Mouse (Mus musculus) fibroblast of lung, adult 2 months (primary cell): ENCODE results near the gene Malsu1.
A peak's percentile ranks its signal among the peaks of the same experiment; 100 is the strongest.

Experiments
- DNase-seq: peaks from one replicate; pipeline ENCODE4 v3.0.0-alpha.2; 2011; ENCODE audit warnings: low read depth

Gene Malsu1

DNA sequence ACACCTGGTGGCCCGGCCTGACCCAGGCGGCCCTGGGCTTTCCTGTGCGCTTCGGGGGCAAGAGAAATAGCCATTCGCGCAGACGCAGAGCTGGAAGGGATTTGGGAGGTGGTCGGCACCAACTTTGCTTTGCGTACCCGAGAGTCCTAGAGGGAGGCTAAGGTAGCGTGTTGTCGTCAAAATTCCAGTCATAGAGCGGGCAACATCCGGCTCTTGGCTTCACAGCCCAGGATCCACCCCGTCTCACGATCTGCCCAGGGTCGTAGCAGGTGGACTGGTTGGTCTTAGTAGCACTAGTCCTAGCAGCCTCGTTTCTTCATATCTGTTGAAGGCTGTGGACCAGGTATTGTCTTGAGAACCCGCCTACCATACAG lies 509 bp downstream of the Malsu1 start:
- DNase-seq, result no peak

DNA sequence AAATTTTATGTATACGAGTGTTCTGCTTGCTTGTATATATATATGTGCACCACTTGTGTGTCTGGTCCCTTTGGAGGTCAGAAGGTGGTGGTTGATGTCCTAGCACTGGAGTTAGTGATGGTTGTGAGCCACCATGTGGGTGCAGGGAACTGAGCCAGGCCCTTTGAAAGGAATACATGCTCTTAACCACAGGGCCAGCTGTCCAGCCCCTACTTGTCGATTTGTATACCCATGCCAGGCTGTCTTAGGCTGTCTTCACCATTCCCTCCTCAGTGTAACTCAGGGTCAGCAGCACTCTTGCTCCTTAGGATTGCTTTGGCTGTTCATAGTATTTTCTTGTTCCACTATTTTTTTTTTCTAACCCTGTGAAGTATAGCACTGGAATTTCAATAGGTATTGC lies 4.3 kb downstream of the Malsu1 start:
- DNase-seq, result no peak

- DNase-seq, result no peak
Measured at GRCm38 (mm10) chr6:49079313-49079712, 5.7 kb downstream of the Malsu1 start.

GRCm38 (mm10) chr6:49083008-49083407 lies 9.4 kb downstream of the Malsu1 start:
- DNase-seq, result no peak

GRCm38 (mm10) chr6:49094968-49095367 lies 21.4 kb downstream of the Malsu1 start:
- no peak for DNase-seq

DNA sequence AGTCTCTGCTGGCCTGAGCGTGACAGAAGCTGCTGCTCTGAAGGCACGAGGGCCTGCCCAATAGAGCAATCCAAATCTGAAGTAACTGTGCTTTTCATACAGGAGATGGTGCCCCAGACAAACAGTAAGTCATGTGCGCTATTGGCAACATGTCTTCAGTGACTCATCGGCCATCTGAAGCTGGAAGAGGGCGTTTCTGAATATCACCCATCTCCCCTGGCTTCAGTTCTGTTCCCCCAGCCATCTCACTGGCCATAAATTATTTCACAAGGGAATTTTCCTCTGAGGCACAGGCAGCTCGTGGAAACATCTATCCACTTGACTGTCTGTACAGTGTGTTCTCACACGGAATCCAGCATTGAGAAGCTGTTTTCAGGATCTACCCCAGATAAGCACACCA lies 22.8 kb downstream of the Malsu1 start:
- peak; percentile 97 for DNase-seq

GRCm38 (mm10) chr6:49096933-49097461 lies 23.4 kb downstream of the Malsu1 start:
- DNase-seq, result peak; percentile 99

DNA sequence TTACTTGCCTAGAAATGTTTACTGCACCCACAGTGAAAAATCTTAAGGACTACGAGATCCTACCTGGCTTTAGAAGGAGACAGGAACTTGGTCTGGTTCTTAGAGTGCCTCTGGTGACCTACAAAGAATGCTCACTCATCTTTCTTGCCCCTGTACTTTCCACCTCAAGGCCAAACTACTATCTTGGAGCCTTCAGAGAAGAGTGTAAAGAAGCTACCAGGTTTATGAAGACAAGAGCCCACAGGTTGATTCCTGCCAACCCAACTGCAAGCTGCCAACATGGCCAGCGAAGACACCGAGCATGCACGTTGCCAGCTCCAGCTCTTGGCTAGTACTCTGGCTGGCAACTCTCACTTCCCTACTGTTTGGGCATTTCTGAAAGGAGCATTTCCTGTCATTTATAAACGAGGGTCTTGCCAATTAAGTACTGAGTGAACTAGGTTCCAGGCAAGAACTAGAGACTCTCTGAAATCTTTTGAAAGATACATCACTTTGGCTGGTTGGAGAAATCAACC lies 24.1 kb downstream of the Malsu1 start:
- DNase-seq, result no peak

- no peak for DNase-seq
Measured at GRCm38 (mm10) chr6:49099086-49099485, 25.5 kb downstream of the Malsu1 start.

- DNase-seq, result peak; percentile 84
Measured at GRCm38 (mm10) chr6:49106746-49107500, 33.3 kb downstream of the Malsu1 start.

GRCm38 (mm10) chr6:49109196-49109595 lies 35.6 kb downstream of the Malsu1 start:
- no peak for DNase-seq

DNA sequence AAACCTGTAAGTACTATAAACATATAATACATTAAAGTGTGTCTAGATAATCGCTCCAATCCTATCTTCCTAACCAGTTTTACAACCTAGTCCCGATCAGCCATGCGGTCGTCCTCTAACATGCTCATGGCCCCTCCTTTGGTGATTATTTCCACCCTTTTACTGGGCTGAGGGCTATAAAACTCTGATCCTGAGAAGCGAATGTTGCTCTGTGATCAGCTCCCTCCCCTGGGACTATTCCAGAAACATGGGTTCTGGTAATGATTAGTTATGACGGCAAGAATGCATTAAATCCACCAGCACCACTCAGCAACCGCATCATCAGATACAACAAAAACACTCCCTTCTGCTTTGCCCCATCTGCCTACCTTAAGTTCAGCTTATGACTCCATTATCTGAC lies 40.3 kb downstream of the Malsu1 start:
- DNase-seq, result no peak

GRCm38 (mm10) chr6:49114457-49114856 lies 40.9 kb downstream of the Malsu1 start:
- DNase-seq, result no peak

DNA sequence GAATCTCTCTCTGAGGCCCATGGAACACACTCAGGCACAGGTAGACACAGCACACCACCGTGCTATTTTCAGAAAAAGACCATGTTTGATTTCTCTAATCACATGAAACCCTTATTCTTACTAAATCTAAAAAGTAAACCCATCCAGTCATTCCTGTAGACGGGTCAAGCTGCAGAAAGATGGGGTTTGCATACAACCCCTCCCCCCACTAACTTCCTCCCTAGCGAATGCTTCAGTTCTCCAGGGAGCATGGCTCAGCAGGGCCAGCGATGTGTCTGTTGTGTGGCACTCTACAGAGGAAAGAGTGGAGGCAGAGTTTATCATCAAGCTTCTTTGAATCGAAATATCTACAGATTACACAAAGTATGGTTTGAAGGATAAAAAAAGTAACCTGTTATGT lies 42.0 kb downstream of the Malsu1 start:
- no peak for DNase-seq

- no peak for DNase-seq
Measured at GRCm38 (mm10) chr6:49116241-49116640, 42.6 kb downstream of the Malsu1 start.

DNA sequence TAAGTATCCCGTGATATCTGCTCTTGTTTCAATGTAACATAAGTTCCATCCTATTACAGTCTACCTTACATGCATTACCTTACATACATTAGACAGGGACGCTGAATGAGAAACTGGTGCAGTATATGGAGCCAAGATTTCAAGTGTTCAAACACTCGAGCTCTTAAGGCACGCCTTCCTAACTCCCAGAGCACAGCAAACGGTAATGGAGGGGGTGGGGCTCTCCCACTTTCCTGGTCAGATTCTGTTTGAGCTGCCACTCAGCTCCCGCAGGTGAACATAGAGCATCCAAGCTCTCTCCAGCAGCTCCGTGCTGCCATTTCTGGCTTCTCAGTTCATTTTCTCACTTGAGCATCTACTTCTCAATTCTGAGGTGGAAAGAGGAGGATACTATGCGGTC lies 44.9 kb downstream of the Malsu1 start:
- DNase-seq, result no peak

DNA sequence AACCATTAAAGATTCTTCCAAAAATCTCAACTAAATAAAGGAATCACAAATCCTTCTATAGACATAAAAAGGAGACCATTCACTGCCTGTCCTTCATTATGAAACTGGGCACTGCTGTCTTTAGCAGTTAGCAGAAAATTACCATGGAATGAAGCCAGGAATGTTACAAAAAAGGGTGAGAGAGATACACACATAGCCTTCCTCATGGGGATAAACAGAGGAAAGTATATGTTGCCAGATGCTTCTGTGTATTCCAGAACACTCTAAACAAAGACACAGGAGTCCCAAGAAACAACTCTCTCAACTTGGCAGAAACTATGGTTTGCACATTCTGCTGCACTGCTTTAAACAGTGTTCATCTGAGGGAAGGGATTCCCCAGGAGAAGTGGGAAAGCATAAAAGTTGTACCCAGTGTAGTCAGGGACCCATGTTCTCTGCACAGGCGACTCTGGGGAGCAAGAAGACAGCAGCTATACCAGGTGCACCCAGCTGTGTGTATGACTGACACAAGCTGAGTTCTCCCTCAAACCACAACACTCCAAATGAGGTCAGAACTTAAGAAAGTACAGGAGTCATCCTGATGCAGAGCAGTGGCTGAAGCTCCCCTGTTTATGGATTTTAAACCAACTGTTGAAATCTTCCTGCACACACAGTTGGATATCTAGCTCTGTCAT lies 46.0 kb downstream of the Malsu1 start:
- no peak for DNase-seq

GRCm38 (mm10) chr6:49120370-49120769 lies 46.8 kb downstream of the Malsu1 start:
- no peak for DNase-seq

- DNase-seq, result no peak
Measured at GRCm38 (mm10) chr6:49130328-49130727, 56.7 kb downstream of the Malsu1 start.

GRCm38 (mm10) chr6:49131855-49132254 lies 58.3 kb downstream of the Malsu1 start:
- no peak for DNase-seq

- DNase-seq, result no peak
Measured at GRCm38 (mm10) chr6:49132352-49133090, 58.9 kb downstream of the Malsu1 start.
